Mouse (Mus musculus) midbrain, postnatal 0 days (tissue): ENCODE measurements around the gene Slc25a15. TPM values are rescaled to one million over a fixed set of nuclear protein-coding genes. Genes with fewer than 3 reads are reported as not detected.

ENCODE experiments used
- ATAC-seq: fragments of 200-750 bp; cut with Nextera tagmentation; 2 replicates; pipeline ENCODE4 v1.8.0; 2017; ENCODE audit warnings: moderate number of reproducible peaks, mild to moderate bottlenecking, moderate TSS enrichment, moderate library complexity; ENCODE audit not compliant: low FRiP score
- DNase-seq: peaks from one replicate; pipeline ENCODE4 v3.0.0-alpha.2; 2015; ENCODE audit warnings: low spot score
- H3K27ac ChIP-seq: fragments of 300-500 bp; sonication (generic); 2 replicates; pipeline ENCODE4 v1.5.1; 2014; ENCODE audit warnings: low read depth, mild to moderate bottlenecking, low read length, mixed read lengths
- H3K27me3 ChIP-seq: fragments of 300-500 bp; sonication (generic); 2 replicates; pipeline ENCODE4 v1.6.1; 2014; ENCODE audit warnings: low read length, control low read depth, mixed read lengths; ENCODE audit not compliant: insufficient read depth
- H3K36me3 ChIP-seq: fragments of 300-500 bp; sonication (generic); 2 replicates; pipeline ENCODE4 v1.6.1; 2014; ENCODE audit warnings: low read length, control low read depth, mixed read lengths; ENCODE audit not compliant: insufficient read depth
- H3K4me1 ChIP-seq: fragments of 300-500 bp; sonication (generic); 2 replicates; pipeline ENCODE4 v1.6.1; 2014; ENCODE audit warnings: mild to moderate bottlenecking, control low read depth, antibody characterized with exemption, low read length, mixed read lengths; ENCODE audit not compliant: insufficient read depth
- H3K4me2 ChIP-seq: fragments of 300-500 bp; sonication (generic); 2 replicates; pipeline ENCODE4 v1.6.1; 2014; ENCODE audit warnings: low read depth, mild to moderate bottlenecking, low read length, mixed read lengths; ENCODE audit not compliant: poor library complexity, severe bottlenecking
- H3K4me3 ChIP-seq: fragments of 300-500 bp; sonication (generic); 2 replicates; pipeline ENCODE4 v1.5.1; 2014; ENCODE audit warnings: low read depth, mild to moderate bottlenecking, low read length, moderate library complexity
- H3K9ac ChIP-seq: fragments of 300-500 bp; sonication (generic); replicated peaks from 2 replicates; pipeline ENCODE4 v1.6.1; 2014; ENCODE audit warnings: mild to moderate bottlenecking, low read length, moderate library complexity, mixed read lengths; ENCODE audit not compliant: poor library complexity, severe bottlenecking
- H3K9me3 ChIP-seq: fragments of 300-500 bp; sonication (generic); 2 replicates; pipeline ENCODE4 v1.6.1; 2016; ENCODE audit warnings: low read length, control low read depth
- CTCF ChIP-seq: IDR thresholded peaks from 2 replicates; pipeline ENCODE4 v1.5.1; 2016; ENCODE audit warnings: antibody characterized with exemption, mild to moderate bottlenecking
- WGBS: fragments of 180-500 bp; shearing (Covaris S2); extraction: QIAGEN DNeasy Blood & Tissue Kit; methylation state at CpG from one replicate; pipeline ENCODE4 v1.1.7; 2014; 5-methylcytosine and 5-hydroxymethylcytosine counted together
- polyA plus RNA-seq: library from polyadenylated mRNA; unstranded; fragments of >200 nt; fragmentation: Nextera tagmentation; extraction: Ambion mirVana; gene quantifications from 2 replicates; pipeline ENCODE4 v1.2.1, GENCODE M21; 2015
- total RNA-seq: library from RNA; depleted of rRNA; stranded (reverse); fragments of >200 nt; gene quantifications from 2 replicates; pipeline ENCODE4 v1.2.3, GENCODE M21; 2014

Slc25a15 gene
- total and polyA plus RNA-seq, 2 experiments from 2014 or later = 5.8 to 7.7 TPM

- no peak for ATAC-seq
- WGBS = 85% methylated on average over 2 of the region's 2 CpGs
- Histone ChIP-seq H3K4me2 (no peak overlapping the region), H3K4me3 (no peak overlapping the region), H3K4me1 (no peaks in the 10 kb centered on the region), H3K36me3 (no peaks in the 10 kb centered on the region), H3K9me3 (no peaks in the 10 kb centered on the region), H3K27me3 (no peaks in the 10 kb centered on the region), H3K9ac (no peak overlapping the region), H3K27ac (no peak overlapping the region)
- no peak for TF ChIP-seq CTCF
- DNase-seq = no peak
Measured at GRCm38 (mm10) chr8:22403235-22403634, 4.8 kb upstream of the Slc25a15 start.

GRCm38 (mm10) chr8:22400593-22400992 is 2.2 kb upstream of the Slc25a15 start:
- Histone ChIP-seq H3K36me3 (no peaks in the 10 kb centered on the region), H3K27ac (no peak overlapping the region), H3K4me2 (no peak overlapping the region), H3K9me3 (no peaks in the 10 kb centered on the region), H3K4me3 (no peak overlapping the region), H3K27me3 (no peaks in the 10 kb centered on the region), H3K9ac (no peak overlapping the region), H3K4me1 (no peaks in the 10 kb centered on the region)
- TF ChIP-seq CTCF = no peak
- DNase-seq (no peak), ATAC-seq (no peak)
- 89% methylated on average over 4 of the region's 4 CpGs for WGBS

GRCm38 (mm10) chr8:22399285-22399880 is 986 bp upstream of the Slc25a15 start:
- ATAC-seq (no peak), DNase-seq (peak; percentile 19)
- peak overlapping the region; percentile 80 for H3K4me3 ChIP-seq
- H3K36me3 ChIP-seq = no peaks in the 10 kb centered on the region
- peak overlapping the region; percentile 71 for H3K4me2 ChIP-seq
- no peaks in the 10 kb centered on the region for H3K27me3 ChIP-seq
- TF ChIP-seq CTCF = peak; percentile 31
- no peaks in the 10 kb centered on the region for H3K4me1 ChIP-seq
- peak overlapping the region; percentile 82; the same call in 1 of the 2 replicates for H3K9ac ChIP-seq
- H3K27ac ChIP-seq = peak overlapping the region; percentile 80
- 83% methylated on average over 8 of the region's 8 CpGs for WGBS
- H3K9me3 ChIP-seq = no peaks in the 10 kb centered on the region

DNA sequence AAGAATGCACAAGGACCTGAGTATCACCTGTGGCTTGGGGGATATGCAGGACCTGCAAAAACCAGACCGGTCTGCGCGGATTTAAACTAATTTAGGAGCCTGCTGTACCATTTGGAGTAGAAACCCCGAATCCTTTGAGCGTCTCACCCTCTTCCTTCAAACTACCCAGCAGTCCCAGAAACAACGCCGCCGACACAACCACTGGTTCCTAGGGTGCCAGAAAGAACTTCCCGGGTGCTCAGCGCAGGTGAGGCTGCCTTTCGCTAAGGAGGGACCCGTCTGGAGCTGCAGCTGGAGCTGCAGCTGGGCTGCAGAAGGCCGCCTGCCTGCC is 621 bp downstream of the Slc25a15 start:
- H3K27me3 ChIP-seq = no peaks in the 10 kb centered on the region
- no peak for TF ChIP-seq CTCF
- peak overlapping the region; percentile 71 for H3K4me2 ChIP-seq
- H3K4me3 ChIP-seq = peak overlapping the region; percentile 80
- H3K4me1 ChIP-seq = no peaks in the 10 kb centered on the region
- WGBS = 1% methylated on average over 13 of the region's 13 CpGs
- peak overlapping the region; percentile 80 for H3K27ac ChIP-seq
- H3K36me3 ChIP-seq = no peaks in the 10 kb centered on the region
- DNase-seq (no peak), ATAC-seq (no peak)
- peak overlapping the region; percentile 82 for H3K9ac ChIP-seq
- no peaks in the 10 kb centered on the region for H3K9me3 ChIP-seq

DNA sequence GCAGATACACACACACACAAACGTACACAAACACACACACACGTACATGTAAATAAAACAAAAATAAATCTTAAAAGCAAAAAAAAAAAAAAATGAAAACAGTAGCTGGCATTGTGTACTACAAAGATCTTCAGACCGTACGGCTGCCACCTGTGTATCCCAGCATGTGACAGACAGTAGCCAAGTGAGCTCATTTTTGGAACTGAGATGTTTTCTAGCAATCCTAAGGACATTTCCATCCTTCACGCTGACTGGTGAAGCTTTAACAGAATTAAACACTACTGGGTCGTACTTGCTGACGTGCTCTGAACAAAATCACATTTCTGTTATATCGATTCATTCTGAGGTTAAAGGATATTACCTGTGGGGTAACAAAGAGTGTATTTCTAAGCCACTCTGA is 3.1 kb downstream of the Slc25a15 start:
- Histone ChIP-seq H3K27ac (no peak overlapping the region), H3K4me1 (no peaks in the 10 kb centered on the region), H3K9ac (no peak overlapping the region), H3K4me2 (no peak overlapping the region), H3K4me3 (no peak overlapping the region), H3K27me3 (no peaks in the 10 kb centered on the region), H3K9me3 (no peaks in the 10 kb centered on the region), H3K36me3 (no peaks in the 10 kb centered on the region; the same call in 1 of the 2 replicates)
- no peak for TF ChIP-seq CTCF
- WGBS = 96% methylated on average over 8 of the region's 8 CpGs
- ATAC-seq = no peak
- DNase-seq = no peak

DNA sequence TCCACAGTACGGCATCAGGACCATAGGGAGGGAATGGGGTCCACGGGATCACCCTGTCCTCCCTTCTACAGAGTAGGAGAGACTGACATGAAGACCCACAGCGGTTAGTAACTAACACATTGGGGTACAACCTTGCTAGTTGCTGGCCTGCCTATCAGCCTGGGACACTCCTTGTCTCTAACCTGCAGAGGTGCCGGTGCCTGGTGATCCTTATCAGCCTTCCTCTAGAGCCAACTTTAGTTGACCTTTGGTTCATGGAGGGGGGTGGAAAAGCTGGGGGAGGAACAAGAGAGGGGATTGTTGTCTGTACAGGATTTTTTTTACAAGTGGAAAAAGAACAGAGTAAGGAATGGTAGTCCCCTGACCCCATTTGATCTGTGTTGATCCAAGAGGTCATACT is 3.9 kb downstream of the Slc25a15 start:
- DNase-seq (no peak), ATAC-seq (no peak)
- Histone ChIP-seq H3K27me3 (no peaks in the 10 kb centered on the region), H3K4me2 (no peak overlapping the region), H3K4me1 (no peaks in the 10 kb centered on the region), H3K9me3 (no peaks in the 10 kb centered on the region), H3K9ac (no peak overlapping the region), H3K36me3 (peaks cover 7% of the 10 kb centered on the region; the same call in 1 of the 2 replicates), H3K27ac (no peak overlapping the region), H3K4me3 (no peak overlapping the region)
- 93% methylated on average over 4 of the region's 4 CpGs for WGBS
- no peak for TF ChIP-seq CTCF
